Mouse (Mus musculus) adrenal gland, adult 2 months (tissue): ENCODE measurements around the gene Olfr1501. TPM values are rescaled to one million over a fixed set of nuclear protein-coding genes. Genes with fewer than 3 reads are reported as not detected.
"Not testable (repeated sequence)": the region's sequence is repeated elsewhere in the genome, so short reads cannot be mapped to it uniquely, and the experiment has no call there.

Source experiments
- DNase-seq: peaks from one replicate; pipeline ENCODE4 v3.0.0; 2021
- long read RNA-seq: library from polyadenylated mRNA; stranded (forward); transcript quantifications from one replicate; pipeline ENCODE4 v2.0.0, GENCODE M21; 2021
- polyA plus RNA-seq: library from polyadenylated mRNA; depleted of rRNA; stranded (reverse); fragments of >200 nt; gene quantifications from 2 replicates; pipeline ENCODE4 v1.2.3, GENCODE M21; 2012; rRNA removed
- total RNA-seq, 2 experiments: library from RNA; stranded (reverse); gene quantifications; 2 replicates each; pipeline ENCODE4 v1.2.3; 2021

Gene Olfr1501
- total RNA-seq (not detected), polyA plus RNA-seq (not detected in 2 replicates)
- long read RNA-seq: 0 reads

- DNase-seq: not testable (repeated sequence)
Measured at GRCm38 (mm10) chr19:13850592-13850991, at the start of gene Olfr1501. Gene Olfr1501, minus strand, starts transcription at chr19:13850692.

DNA sequence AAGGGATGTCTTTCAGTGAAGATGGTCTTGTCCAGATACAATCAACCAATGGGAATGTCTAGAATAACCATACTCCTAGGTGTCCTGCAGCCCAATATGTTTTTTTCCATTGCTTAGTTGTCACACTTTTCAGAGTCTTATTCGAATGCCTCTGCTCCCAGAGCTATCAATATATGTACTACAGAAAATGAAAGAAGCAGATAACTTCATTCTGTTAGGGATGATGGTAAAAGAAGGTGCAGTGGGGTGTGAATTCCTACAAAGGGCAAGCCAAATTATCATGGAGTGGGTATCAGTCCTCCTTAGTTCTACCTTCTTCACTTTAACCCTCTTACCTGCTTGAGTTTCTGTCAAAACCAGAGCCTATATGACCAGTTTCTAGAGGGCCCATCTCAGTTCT is 47.3 kb upstream of the Olfr1501 start, which contains the start of gene Olfr1504:
Gene Olfr1504 (minus strand): TSS at position 101 of the 400 bp plus-strand sequence.
- DNase-seq: no peak

DNA sequence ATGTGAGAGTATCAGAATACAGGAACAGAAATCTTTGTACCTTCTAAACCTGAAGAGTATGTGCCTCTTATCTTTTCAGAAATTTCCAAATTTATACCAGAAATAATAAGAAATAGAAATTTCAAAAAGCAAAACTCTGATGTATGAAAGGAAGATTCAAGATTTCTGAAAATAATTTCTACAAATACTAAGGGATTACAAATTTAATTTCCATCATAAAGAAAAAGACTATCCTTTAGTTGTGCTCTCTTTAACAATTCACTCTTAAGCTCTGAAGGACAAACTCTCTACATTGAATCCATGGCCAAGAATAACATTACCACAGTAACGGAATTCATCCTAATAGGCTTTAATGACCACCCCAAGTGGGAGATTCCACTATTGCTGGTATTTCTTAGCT is 11.0 kb upstream of the Olfr1501 start, which contains the start of gene Olfr1502:
Gene Olfr1502 (plus strand): TSS at position 301 of the 400 bp plus-strand sequence.
- DNase-seq: no peak

- no peak for DNase-seq
Measured at GRCm38 (mm10) chr19:13830388-13830787, 20.1 kb downstream of the Olfr1501 start, which contains the start of gene Olfr1500. Gene Olfr1500, minus strand, starts transcription at chr19:13830488.

GRCm38 (mm10) chr19:13828447-13828846 is 22.0 kb downstream of the Olfr1501 start:
- no peak for DNase-seq

GRCm38 (mm10) chr19:13820847-13821246 is 29.6 kb downstream of the Olfr1501 start:
- DNase-seq: no peak

DNA sequence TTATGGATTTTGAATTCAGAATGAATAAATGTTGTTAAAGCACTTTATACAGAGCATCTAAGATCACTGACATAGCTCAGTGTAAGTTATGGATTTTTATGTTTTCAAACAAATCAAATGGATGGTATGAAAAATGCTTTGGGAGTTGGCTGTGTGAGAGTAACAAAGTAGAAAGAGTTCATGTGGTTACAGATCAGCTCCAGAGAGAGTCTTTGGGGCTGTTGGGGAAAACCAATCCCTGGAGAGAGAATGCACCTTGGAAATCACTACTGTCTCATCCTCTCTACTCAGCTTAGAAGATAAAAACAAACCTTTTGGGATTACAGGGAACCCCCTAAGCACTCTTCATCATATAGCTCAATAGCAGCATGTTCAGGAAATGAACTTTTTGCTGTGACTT is 31.1 kb downstream of the Olfr1501 start, which contains the start of gene Olfr1499:
Gene Olfr1499 (minus strand): TSS at position 101 of the 400 bp plus-strand sequence.
- no peak for DNase-seq

GRCm38 (mm10) chr19:13818827-13819226 is 31.7 kb downstream of the Olfr1501 start:
- no peak for DNase-seq

- DNase-seq: no peak
Measured at GRCm38 (mm10) chr19:13812823-13813222, 37.7 kb downstream of the Olfr1501 start.

DNA sequence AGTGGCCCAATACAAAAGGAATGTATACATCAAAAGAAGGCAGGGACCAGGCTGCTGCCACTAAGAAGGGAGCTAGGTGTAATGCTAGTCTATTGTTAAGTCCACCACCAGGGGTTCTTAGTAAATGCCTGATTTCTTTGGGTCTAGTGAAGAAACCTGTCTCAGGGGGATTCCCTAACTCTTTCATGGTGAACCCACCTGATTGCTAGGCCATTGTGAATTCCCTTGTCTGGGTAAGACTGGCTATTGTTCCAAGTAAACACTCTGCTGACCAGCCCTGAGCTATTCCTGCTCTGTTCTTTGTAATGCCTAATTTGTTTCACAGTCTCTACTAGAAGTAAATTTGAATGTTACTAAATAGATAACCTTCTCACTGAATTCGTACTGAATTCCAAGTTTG is 45.0 kb downstream of the Olfr1501 start:
- DNase-seq: not testable (repeated sequence)

- DNase-seq: no peak
Measured at GRCm38 (mm10) chr19:13798102-13798501, 52.4 kb downstream of the Olfr1501 start, which contains the start of gene Olfr1497. Gene Olfr1497, minus strand, starts transcription at chr19:13798202.

Other genes with a start within 250 kb of the Olfr1501 start
- gene Olfr1487, start 233.3 kb downstream of the Olfr1501 start, total RNA-seq: not detected
- gene Olfr1487, start 233.3 kb downstream of the Olfr1501 start, polyA plus RNA-seq: not detected in 2 replicates
- gene Olfr1489, start 219.1 kb downstream of the Olfr1501 start, total RNA-seq: not detected
- not detected in 2 replicates for gene Olfr1489, start 219.1 kb downstream of the Olfr1501 start, polyA plus RNA-seq
- gene Olfr1490, start 199.6 kb downstream of the Olfr1501 start, total RNA-seq: not detected
- gene Olfr1490, start 199.6 kb downstream of the Olfr1501 start, polyA plus RNA-seq: not detected in 2 replicates
- not detected for gene Olfr1491, start 153.4 kb downstream of the Olfr1501 start, total RNA-seq
- not detected in 2 replicates for gene Olfr1491, start 153.4 kb downstream of the Olfr1501 start, polyA plus RNA-seq
- not detected for gene Olfr1493-ps1, start 127.4 kb downstream of the Olfr1501 start, total RNA-seq
- gene Olfr1493-ps1, start 127.4 kb downstream of the Olfr1501 start, polyA plus RNA-seq: not detected in 2 replicates
- gene Olfr1494, start 111.0 kb downstream of the Olfr1501 start, total RNA-seq: not detected
- gene Olfr1494, start 111.0 kb downstream of the Olfr1501 start, polyA plus RNA-seq: not detected in 2 replicates
- gene Olfr1495, start 86.1 kb downstream of the Olfr1501 start, total RNA-seq: not detected
- not detected in 2 replicates for gene Olfr1495, start 86.1 kb downstream of the Olfr1501 start, polyA plus RNA-seq
- gene Olfr1496, start 72.8 kb downstream of the Olfr1501 start, total RNA-seq: not detected
- not detected in 2 replicates for gene Olfr1496, start 72.8 kb downstream of the Olfr1501 start, polyA plus RNA-seq
- gene Olfr1497, start 52.5 kb downstream of the Olfr1501 start, total RNA-seq: not detected
- not detected in 2 replicates for gene Olfr1497, start 52.5 kb downstream of the Olfr1501 start, polyA plus RNA-seq
- gene Olfr1499, start 31.2 kb downstream of the Olfr1501 start, total RNA-seq: not detected
- not detected in 2 replicates for gene Olfr1499, start 31.2 kb downstream of the Olfr1501 start, polyA plus RNA-seq
- not detected for gene Olfr1500, start 20.2 kb downstream of the Olfr1501 start, total RNA-seq
- gene Olfr1500, start 20.2 kb downstream of the Olfr1501 start, polyA plus RNA-seq: not detected in 2 replicates
- gene Olfr1502, start 11.1 kb upstream of the Olfr1501 start, total RNA-seq: not detected
- not detected in 2 replicates for gene Olfr1502, start 11.1 kb upstream of the Olfr1501 start, polyA plus RNA-seq
- not detected for gene Olfr1504, start 47.2 kb upstream of the Olfr1501 start, total RNA-seq
- not detected in 2 replicates for gene Olfr1504, start 47.2 kb upstream of the Olfr1501 start, polyA plus RNA-seq
- not detected for gene Olfr1505, start 62.8 kb upstream of the Olfr1501 start, total RNA-seq
- gene Olfr1505, start 62.8 kb upstream of the Olfr1501 start, polyA plus RNA-seq: not detected in 2 replicates